Mouse (Mus musculus): Measurements from ENCODE around the gene Usp42.

Usp42 gene

DNA sequence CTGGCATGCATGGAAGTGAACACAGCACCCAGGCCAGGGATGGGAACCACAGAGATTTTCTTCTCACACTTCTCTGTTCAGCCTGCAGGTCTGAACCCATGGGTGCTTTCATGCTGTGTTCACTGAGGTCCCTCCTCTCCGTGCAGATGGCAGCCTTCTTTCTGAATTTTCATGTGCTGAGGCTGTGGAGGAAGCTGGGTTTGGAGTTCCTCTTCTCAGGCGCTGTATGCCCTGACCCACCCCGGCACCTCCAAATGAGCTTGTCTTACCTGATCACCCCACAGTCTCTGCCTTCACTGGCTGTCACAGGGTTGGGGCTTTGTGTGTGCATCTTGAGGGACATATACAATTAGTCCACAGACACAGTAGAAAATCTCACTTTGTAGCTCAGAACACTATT, 44.5 kb downstream of the Usp42 start:
- DNase-seq, result no peak

DNA sequence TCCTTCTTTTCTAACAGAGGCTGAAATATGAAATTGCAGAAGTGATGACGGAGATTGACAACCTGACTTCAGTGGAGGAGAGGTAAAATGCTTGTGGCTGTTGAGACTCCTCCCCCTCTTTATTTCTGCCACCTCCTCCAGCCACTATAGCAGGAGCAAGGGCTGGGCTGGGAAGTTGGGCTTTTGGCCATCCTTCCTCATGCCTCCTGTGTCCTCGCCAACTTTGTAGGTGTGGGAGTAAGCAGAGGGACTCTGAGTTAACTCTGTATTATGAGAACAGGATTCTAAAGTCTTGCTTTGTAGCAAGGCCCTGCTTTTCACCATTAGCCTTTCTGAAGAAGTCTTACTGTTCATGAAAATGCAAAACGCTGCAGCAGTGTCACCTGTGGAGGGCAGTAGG, 45.6 kb downstream of the Usp42 start:
- DNase-seq, result no peak

DNA sequence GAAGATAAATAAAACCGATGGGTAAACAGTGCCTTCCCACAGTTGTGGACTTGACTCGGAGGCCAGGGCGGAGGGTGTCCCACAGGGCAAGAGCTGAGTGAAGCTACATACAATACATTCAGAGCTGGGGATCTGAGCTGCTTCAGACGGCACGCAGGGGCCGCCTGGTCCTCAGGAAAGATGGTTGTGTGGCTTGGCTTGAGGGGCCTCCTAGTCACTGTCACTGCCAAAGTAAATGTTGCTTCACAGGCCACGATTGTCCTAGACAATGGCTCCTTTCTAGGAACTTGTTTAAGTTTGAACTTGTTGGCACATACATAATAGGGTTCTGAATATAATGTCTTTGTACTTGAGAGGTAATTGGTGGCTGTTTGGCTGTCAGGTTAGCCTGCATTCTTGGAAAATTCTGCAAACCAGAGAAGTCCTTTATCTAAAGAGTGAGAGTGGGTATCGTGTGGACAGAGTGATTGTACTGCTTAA, 47.1 kb downstream of the Usp42 start:
- no peak for DNase-seq

DNA sequence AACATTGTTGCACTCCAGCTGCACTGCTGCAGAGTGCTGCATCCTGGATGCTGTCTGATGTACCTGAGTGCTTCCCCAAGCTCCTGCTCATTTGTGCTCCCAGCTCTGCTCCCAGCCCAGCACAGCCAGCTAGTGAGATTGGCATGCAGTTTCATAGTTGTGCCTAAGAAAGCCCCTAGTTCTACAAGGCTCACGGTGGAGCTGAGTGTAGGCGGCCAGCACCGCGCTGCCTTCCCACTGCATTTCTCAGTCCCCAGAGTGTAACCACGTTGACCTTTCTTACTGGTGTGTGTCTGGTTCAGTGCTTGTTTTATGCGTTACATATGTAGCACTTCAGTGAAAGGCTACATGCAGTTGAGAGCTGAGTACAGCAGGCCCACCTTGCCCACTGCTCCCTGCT, 48.4 kb downstream of the Usp42 start:
- no peak for DNase-seq

DNA sequence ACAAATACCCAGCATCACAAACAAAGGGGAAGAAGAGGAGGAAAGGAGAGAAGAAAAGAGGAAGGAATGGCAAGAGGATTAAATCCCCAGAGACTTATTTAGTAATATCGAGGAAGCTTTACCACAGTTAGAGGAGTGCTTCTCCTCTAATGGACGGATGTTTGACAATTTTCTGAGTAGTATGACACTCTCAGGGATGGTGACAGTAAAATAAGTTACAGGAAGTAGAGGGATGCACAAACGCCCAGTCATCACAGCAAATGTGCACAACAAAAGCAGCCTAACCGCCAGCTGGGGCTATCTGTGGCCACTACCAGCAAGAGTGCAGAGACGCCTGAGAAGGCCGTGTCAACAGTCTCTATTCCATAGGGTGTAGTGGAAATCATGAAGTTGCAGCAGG, 52.4 kb downstream of the Usp42 start:
- DNase-seq, result no peak

DNA sequence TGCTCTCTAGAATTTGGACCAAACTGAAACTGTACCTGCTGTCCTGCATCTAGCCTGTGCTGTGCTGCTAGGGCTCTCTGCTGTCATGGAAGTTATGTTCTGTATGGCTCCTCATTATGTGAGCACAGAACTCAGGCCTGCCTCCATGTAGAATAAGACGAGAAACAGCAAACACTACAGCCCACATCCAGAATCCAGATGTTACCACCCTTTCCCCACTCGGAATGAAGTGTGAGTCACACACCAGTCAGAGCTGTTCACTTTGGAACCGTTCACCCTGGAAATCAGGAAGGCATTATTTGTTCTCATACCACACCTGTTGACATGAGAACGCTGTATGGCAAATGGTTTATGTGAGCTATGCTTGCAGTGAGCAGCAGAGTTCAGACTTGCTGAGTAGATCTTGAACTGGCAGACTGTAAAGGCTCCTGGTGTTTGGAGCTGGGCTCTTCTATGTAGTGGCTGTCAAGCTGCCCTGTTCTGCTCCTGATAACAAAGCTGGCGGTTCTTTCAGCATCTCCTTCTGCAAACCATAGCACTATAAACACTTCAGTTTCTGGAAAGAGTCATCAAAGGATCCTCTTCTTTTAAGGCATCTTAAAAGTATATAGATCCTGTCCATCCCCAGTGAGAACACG, 53.3 kb downstream of the Usp42 start:
- DNase-seq, result no peak

DNA sequence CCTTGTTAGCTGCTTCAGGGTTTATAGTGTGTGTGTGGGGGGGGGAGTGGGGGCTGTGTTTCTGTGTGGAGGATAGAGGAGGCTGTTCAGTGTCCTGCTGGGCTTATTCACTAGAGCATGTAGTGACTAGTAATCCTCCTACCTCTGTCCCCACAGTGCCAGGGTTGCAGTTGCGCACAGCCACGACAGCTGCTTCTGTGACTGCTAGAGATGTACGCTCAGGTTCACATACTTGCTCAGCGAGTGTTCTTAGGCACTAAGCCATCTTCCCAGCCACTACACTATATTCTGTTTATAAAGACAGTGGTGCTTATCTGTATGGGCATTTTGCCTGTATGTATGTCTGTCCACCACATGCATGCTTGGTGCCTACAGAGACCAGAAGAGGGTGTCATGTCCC, 54.7 kb downstream of the Usp42 start:
- DNase-seq, result no peak

DNA sequence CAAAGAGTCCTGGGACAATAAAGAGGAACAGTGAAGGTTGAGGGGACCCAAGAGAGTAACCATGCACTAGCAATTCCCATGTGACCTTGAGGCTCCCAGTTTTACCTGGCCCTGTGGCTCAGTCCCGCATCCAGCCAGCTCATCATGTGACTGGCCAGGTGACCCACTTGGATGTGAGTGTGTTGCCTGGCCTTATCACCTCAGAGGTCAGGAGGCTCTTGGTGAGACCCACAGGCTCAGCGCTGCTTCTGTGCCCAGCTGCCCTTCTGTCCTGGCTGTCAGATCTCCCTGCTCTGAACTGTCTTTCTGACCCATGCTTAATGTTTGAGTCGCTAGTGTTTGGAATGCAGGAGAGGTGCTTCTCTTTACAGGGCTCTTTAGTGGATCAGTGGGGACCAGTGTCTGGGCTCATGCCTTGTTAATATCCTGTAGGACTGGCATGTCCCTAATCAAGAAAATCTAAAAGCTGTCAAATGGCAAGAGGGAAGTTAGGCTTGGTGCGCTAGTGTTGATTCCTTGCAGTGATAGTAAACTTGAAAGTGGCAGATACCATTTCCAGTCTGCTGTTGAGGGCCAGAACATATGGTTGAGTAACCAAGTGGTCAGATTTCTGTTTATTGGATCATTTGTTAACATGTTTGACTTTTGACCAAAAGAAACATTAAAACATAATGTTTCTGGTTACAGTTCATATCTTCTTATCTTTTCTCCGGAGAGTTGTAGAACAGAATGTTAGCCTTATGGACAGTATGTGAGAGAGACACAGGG, 55.7 kb downstream of the Usp42 start:
- DNase-seq, result no peak

DNA sequence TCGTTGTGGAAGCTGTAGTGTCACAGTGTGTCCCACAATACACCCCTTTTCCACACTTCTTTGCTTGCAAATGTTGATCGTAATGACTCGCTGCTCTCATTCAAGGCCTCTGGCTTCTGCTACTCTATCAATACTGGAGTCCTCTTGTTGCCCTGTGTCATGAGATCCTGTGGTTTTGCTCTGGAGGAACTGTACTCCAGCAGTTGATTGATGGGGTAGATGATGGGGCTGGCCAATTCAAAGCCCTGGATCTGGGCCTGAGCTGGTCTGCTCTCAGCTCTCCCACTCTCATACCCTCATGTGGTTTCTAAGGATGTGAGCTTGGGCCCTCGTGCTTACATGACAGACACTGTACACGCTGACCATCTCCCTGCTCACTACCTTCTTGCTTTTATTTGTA, 57.5 kb downstream of the Usp42 start:
- no peak for DNase-seq

DNA sequence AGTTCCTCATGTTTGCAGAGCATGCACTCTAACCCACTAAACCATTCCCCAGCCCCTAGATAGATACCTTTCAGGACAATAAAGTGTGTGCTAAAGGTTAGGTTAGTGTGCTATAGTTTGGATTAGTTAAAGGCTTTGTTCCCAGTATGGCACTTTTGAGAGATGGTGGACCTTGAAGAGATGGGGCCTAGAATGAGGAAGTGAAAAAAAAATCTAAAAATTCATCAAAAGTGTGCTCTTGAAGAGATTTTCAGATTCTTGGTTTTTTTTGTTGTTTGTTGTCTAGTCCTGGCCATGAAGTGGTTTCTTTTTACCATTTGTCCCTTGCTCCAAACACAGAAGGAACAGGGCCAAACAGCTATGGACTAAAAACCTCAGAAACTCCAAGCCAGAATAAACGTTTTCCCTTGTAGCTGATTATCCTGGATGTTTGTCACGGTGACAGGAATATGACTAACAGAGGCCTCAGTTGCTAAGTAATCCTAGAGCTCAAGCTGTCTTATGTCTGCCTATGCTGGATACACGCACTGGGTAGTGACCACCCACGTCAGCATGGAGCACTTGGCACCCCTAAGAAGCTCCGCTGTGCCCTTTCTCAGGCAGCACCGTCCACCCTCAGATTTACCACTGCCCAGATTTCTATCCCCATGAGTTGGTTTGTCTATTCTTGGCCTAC, 61.2 kb downstream of the Usp42 start:
- no peak for DNase-seq

DNA sequence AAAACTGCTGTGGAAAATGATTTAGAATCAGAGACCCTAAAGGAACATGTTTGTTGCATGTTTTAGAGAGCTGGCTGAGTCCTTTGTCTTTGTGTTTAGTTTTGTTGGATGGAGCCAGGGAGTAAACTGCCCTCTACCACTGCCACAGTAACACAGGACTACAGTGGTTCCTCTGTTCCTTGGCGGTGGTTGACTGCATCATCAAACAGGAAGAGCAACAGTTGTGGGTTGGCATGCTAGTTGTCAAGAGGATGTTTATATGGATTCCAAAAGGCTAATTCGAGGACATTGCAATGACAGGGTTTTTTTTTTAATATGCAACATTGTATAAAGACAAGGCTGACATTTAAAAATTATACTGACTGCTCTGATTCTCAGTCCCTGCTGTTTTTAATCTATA, 62.2 kb downstream of the Usp42 start:
- DNase-seq, result no peak

DNA sequence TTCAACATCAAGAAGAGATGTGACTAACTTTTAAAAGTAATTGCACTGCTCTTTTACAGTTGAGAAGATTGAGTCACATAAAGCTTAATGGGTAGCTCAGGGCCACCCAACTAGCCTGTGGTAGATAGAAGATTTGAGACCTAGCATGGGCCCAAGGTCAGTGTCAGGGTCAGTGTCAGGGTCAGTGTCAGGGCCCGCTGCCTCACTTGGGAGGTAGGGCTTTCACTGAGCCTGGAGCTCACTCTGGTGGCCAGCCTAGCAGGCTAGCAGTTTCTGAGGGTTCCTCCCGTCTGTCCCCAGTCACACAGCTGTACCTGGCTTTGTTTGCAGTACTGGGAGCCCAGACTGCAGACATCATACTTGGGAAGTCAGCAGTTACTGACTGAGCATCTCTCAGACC, 62.7 kb downstream of the Usp42 start:
- no peak for DNase-seq

DNA sequence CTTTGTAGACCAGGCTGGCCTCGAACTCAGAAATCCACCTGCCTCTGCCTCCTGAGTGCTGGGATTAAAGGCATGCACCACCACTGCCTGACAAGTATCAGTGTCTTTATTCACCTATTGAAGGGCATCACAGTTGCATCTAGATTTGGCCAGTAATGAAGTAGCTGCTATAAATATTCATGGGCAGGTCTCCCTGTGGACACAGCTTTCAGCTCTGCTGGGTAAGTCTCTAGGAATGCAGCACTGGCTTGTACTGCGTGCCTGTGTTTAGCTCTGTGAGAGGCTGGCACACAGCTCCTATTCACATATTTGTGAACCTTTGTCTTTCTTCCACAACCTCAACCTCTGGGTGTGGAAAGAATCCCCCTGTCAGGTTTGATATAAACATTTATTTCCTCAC, 63.2 kb downstream of the Usp42 start:
- DNase-seq, result no peak

DNA sequence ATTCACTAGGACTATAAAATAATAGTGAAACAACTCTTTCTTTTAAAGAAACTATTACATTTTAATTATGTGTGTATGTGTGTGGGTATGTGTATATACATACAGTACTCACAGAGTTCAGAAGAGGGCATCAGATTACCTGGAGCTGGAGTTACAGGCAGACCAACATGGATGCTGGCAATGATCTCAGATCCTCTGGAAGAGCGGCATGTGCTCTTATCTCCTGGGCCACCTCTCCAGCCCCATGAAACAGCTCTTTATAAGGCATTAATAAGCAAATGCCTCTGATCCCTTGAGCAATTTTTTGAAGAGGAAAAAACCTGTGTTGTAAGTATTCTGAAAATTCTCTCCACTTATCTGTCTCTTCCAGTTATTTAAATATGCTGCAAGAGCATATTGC, 66.1 kb downstream of the Usp42 start:
- DNase-seq, result no peak

DNA sequence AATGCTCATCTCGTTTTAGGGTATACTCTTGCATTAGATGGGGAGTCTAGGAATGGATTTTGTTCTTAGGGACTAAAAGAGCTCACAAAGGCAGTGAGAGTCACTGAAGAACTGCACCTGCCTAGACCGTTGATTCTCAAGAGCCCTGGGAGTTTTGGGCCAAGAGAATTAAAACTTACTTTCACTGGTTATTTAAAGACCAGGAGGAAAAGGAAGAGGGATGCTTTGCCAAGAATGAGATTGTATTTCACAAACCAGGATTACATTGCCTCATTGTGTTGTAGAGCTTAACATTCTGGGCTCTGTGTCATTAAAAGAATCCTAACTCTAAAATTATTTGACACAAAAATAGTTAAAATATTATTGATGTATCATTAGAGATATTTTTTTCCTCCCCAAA, 66.5 kb downstream of the Usp42 start:
- DNase-seq, result no peak

DNA sequence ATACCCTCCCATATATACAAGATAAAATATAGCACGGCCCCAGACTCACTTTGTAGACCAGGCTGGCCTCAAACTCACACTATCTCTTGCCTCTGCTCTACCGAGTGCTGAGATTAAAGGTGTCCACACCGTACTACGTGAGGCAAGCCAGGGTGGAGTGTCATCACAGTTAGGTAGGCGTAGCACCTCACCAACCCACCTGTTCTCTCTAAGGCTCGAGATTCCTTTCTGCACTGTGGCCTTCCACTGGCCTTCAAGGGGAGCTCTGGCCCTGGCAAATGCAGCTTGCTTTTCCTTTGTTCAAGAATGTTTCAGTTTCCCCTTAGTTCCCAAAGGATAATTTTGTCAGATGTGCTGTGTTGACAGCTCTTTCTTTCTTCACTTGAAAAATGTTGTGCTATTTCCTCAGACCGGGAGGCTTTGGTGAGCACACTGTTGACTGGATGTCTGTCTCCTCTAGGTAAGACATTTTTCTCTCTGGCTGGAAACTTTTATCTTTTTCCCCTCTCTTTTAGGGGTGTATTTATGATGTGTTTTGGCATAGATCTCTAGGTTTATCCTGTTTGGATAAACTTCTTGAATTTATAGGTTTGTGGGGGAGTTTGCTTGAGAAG, 68.9 kb downstream of the Usp42 start:
- no peak for DNase-seq

Data from cerebellum, adult 18-20 months (tissue).